Mouse (Mus musculus) G1E (cell line): ENCODE measurements around the gene Rhbdd1. TPM values are rescaled to one million over a fixed set of nuclear protein-coding genes. Genes with fewer than 3 reads are reported as not detected.
A peak's percentile ranks its signal among the peaks of the same experiment; 100 is the strongest.

Source experiments
- ATAC-seq: 2 replicates; pipeline ENCODE4 v1.8.0; 2016; ENCODE audit warnings: mild to moderate bottlenecking; ENCODE audit not compliant: insufficient number of reproducible peaks, poor library complexity, low FRiP score, severe bottlenecking; ENCODE audit errors: extremely low read depth
- DNase-seq: peaks from one replicate; pipeline ENCODE4 v3.0.0; 2012; ENCODE audit warnings: low spot score
- H3K27me3 ChIP-seq: 2 replicates; pipeline ENCODE4 v1.6.1; 2012; ENCODE audit warnings: mild to moderate bottlenecking, low read length, inconsistent platforms; ENCODE audit not compliant: insufficient read depth
- H3K36me3 ChIP-seq: replicated peaks from 2 replicates; pipeline ENCODE3; 2012; ENCODE audit warnings: mild to moderate bottlenecking, inconsistent platforms
- H3K4me1 ChIP-seq: 2 replicates; pipeline ENCODE4 v1.6.1; 2012; ENCODE audit warnings: low read depth, low read length, inconsistent platforms, mixed read lengths; ENCODE audit not compliant: insufficient read depth
- H3K4me3 ChIP-seq: 2 replicates; pipeline ENCODE4 v1.5.1; 2012; ENCODE audit warnings: low read depth, mild to moderate bottlenecking, inconsistent platforms, low read length, moderate library complexity, mixed read lengths
- H3K9me3 ChIP-seq: replicated peaks from 2 replicates; pipeline ENCODE4 v1.6.1; 2012; ENCODE audit warnings: inconsistent platforms
- CTCF ChIP-seq: IDR thresholded peaks from 2 replicates; pipeline ENCODE4 v1.5.1; 2012; ENCODE audit warnings: low read depth, low read length, inconsistent platforms, mixed read lengths
- GATA1 ChIP-seq: IDR thresholded peaks from 2 replicates; pipeline ENCODE4 v1.6.1; 2012; ENCODE audit warnings: borderline replicate concordance, low read length, inconsistent platforms, mixed read lengths
- GATA2 ChIP-seq: IDR thresholded peaks from 2 replicates; pipeline ENCODE4 v1.6.1; 2012; ENCODE audit warnings: low read depth, low read length, inconsistent platforms, borderline replicate concordance
- POLR2AphosphoS5 ChIP-seq: IDR thresholded peaks from 2 replicates; pipeline ENCODE4 v1.6.1; 2012; ENCODE audit warnings: low read depth, low read length, inconsistent platforms; ENCODE audit not compliant: insufficient replicate concordance
- TAL1 ChIP-seq: conservative IDR thresholded peaks from 2 replicates; pipeline ENCODE4 v1.6.1; 2012; ENCODE audit warnings: low read depth, low read length, inconsistent platforms, mixed read lengths
- polyA plus RNA-seq: library from polyadenylated mRNA; stranded (reverse); fragments of >175 nt; gene quantifications from 2 replicates; pipeline ENCODE4 v1.2.3, GENCODE M21; 2012
- total RNA-seq, 2 experiments: library from RNA; stranded (forward) in 1 of 2; stranded (reverse) in 1 of 2; fragments of 200-1000 nt in 1 of 2; fragments of >200 nt in 1 of 2; fragmentation: Nextera tagmentation in 1 of 2; gene quantifications; 2 replicates each; pipeline ENCODE4 v1.2.3; 2014 to 2017

The Rhbdd1 gene
- total and polyA plus RNA-seq, 3 experiments: 2.8 to 60.2 (median 41.8) TPM

DNA sequence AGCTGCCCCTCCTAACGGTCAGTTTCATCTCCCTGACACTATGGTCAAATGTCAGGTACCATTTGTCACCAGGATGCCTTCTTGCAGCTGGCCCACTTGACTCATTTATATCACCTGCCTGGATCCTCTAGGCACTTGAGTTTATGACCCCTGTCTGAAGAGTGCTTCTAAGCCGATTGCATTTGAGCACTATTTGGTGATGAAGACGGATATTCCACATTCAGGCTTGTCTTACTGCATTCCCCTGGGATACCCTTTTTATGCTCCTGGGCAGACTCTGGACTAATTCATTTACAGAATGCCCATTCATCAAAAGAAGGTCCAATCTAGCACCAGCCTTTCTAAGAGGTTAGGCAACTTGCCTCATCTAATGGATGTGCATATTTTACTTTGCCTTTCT, 11.8 kb upstream of the Rhbdd1 start:
- Histone ChIP-seq H3K9me3 (no peaks in the 10 kb centered on the region), H3K4me3 (no peak overlapping the region), H3K27me3 (peaks cover 9% of the 10 kb centered on the region), H3K36me3 (no peaks in the 10 kb centered on the region), H3K4me1 (no peaks in the 10 kb centered on the region)
- ATAC-seq: no peak
- TF ChIP-seq GATA1: no peak
- no peak for TF ChIP-seq TAL1
- no peak for DNase-seq

DNA sequence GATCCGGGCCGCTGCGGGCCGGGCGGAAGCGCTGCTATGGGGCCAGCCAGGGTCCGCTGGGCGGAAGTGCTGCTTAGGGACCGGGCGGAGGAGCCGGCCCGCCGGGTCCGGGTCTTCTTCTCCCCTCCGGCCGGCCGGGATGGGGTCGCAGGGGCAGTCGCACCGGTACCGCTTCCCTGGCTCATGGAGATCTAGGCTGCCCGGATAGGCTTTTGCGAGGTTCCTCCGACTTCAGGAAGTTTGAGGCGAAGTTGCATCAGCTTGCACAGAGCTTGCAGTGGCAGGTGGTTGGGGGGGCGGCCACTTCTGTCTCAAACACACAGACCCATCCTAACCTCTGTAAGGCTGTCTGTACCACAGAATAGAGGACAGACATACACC, 484 bp downstream of the Rhbdd1 start:
- peaks cover 25% of the 10 kb centered on the region for H3K36me3 ChIP-seq
- no peaks in the 10 kb centered on the region; the same call in 1 of the 2 replicates for H3K27me3 ChIP-seq
- ATAC-seq (0 out of 2 replicates have a peak, but pooled peaks have one; percentile 16), DNase-seq (no peak)
- no peak for TF ChIP-seq CTCF
- TF ChIP-seq TAL1: no peak
- no peak for TF ChIP-seq GATA2
- no peak for TF ChIP-seq POLR2AphosphoS5
- TF ChIP-seq GATA1: no peak
- peak overlapping the region; percentile 79 for H3K4me3 ChIP-seq
- H3K4me1 ChIP-seq: peaks cover 31% of the 10 kb centered on the region
- H3K9me3 ChIP-seq: no peaks in the 10 kb centered on the region

DNA sequence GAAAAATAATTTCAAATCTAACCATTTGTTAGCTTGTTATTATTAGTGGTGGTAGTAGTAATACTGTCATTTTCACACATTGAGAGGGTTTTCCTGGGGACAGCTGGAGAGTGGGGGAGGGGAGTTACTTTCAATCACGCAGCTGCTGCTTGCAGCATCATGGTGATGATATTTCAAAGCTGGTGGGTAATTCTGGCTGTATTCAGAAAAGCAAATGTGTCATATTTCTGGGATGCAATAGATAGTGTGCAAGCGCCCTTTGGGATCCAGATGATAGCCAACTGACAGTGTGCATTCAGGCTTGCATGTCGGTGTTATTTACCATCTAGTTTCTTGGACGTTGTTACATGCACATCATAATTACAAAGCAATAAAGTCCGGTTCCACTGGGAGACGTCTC, 4.2 kb downstream of the Rhbdd1 start:
- no peak for ATAC-seq

DNA sequence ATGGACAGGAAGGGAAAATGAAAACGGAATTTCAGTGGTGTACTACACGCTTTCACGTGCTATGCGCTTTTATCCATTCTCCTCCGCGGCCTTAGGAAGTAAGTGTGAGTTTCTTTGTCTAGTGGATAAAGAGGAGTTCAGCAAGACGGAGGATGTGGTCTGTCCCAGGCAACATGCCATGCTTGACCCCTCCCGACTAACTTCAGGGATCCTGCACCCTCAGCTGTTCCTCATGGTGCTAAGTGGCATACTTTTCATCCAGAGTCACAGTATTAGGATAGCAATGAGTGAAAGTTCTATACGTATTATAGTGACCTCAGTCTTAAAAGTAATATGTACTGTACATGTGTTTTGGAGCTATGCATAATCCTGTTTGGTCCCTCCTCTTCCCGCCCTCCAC, 4.6 kb downstream of the Rhbdd1 start:
- H3K36me3 ChIP-seq: peaks cover 50% of the 10 kb centered on the region
- no peaks in the 10 kb centered on the region for H3K9me3 ChIP-seq
- DNase-seq (no peak), ATAC-seq (no peak)
- H3K4me1 ChIP-seq: peaks cover 31% of the 10 kb centered on the region
- no peak for TF ChIP-seq GATA1
- TF ChIP-seq POLR2AphosphoS5: no peak
- no peak for TF ChIP-seq GATA2
- no peak for TF ChIP-seq TAL1
- TF ChIP-seq CTCF: no peak
- no peaks in the 10 kb centered on the region for H3K27me3 ChIP-seq
- no peak overlapping the region for H3K4me3 ChIP-seq

More for the DNA sequence above, 4.2 kb downstream of the Rhbdd1 start:
- DNase-seq: no peak
- peaks cover 33% of the 10 kb centered on the region for H3K4me1 ChIP-seq
- no peak for TF ChIP-seq GATA1
- TF ChIP-seq TAL1: no peak
- no peak for TF ChIP-seq GATA2
- TF ChIP-seq POLR2AphosphoS5: no peak
- TF ChIP-seq CTCF: no peak
- no peaks in the 10 kb centered on the region for H3K27me3 ChIP-seq
- H3K9me3 ChIP-seq: no peaks in the 10 kb centered on the region
- peaks cover 48% of the 10 kb centered on the region for H3K36me3 ChIP-seq
- no peak overlapping the region for H3K4me3 ChIP-seq

DNA sequence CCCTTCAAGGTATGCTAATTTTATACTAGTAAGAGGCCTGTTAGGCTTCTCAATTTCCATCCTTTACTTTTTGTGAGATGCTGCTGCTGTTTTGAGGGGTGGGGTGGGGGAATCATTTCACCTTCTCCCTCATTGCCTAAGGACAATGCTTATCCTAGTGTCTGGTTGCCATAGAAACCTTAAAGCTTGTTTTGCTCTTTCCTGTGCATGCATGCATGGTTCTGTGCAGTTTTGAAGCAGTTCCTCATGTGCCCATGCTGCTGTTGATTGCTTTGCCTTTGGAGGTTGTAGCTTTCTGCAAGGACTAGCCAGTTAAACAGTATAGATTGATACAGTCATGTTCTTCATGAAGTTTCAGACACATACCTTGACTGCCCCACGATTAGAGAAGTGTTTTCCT, 5.2 kb downstream of the Rhbdd1 start:
- H3K4me3 ChIP-seq: no peak overlapping the region
- no peaks in the 10 kb centered on the region for H3K27me3 ChIP-seq
- H3K36me3 ChIP-seq: peaks cover 54% of the 10 kb centered on the region
- H3K4me1 ChIP-seq: peaks cover 28% of the 10 kb centered on the region
- DNase-seq (no peak), ATAC-seq (no peak)
- no peak for TF ChIP-seq CTCF
- no peak for TF ChIP-seq TAL1
- no peak for TF ChIP-seq GATA1
- no peak for TF ChIP-seq POLR2AphosphoS5
- TF ChIP-seq GATA2: no peak
- H3K9me3 ChIP-seq: no peaks in the 10 kb centered on the region

DNA sequence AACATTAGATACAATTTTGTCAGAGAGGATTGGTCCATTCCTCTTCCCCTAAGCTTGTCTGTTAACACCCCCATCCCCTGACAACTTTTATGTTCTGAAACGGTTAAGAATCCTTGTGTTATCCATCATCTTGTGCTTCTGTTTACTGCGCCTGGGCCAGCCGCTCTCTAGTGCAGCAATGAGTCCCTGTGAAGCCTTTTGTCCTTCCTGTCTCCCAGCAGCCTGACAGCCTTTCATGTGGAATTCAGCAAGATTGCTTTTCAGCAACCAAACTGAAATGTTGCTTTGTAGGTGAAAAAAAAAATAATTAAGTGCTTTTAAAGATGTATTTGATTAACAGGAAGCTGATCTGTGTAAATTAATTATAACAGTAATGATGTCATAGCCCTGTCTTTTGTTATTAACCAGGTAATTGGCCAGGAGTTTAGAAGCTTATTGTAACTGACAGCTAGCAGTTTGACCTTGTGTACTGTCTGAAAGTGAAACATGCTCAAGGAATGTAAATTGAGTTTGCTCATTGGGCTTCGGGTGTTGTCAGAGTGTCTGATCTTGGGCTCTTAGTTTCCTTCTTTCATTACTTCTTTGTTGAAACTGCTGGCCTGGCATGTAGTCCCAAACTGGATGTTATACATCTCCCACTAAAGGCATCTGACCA, 8.0 kb downstream of the Rhbdd1 start:
- H3K9me3 ChIP-seq: no peaks in the 10 kb centered on the region
- TF ChIP-seq GATA1: no peak
- no peak for TF ChIP-seq CTCF
- TF ChIP-seq TAL1: no peak
- TF ChIP-seq POLR2AphosphoS5: no peak
- no peak for ATAC-seq
- peaks cover 64% of the 10 kb centered on the region for H3K36me3 ChIP-seq
- no peak for DNase-seq
- H3K4me1 ChIP-seq: peaks cover 14% of the 10 kb centered on the region
- no peaks in the 10 kb centered on the region for H3K27me3 ChIP-seq
- H3K4me3 ChIP-seq: no peak overlapping the region

DNA sequence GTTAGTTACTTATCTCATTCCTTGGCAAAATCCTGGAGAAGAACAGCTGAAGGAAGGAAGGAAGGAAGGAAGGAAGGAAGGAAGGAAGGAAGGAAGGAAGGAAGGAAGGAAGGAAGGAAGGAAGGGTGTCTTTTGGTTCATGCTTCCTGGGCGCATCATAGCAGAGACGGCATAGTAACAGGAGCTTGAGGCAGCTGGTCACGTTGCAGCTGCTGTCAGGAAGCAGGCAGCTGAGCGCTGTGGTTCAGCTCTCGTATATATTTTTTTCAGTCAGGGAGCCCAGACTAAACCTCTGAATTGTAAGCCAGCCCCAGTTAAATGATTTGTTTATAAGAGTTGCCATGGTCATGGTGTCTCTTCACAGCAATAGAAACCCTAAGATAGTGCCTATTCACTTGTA, 9.9 kb downstream of the Rhbdd1 start:
- peaks cover 4% of the 10 kb centered on the region; the same call in 1 of the 2 replicates for H3K4me1 ChIP-seq
- no peaks in the 10 kb centered on the region for H3K9me3 ChIP-seq
- no peak for ATAC-seq
- H3K4me3 ChIP-seq: no peak overlapping the region
- H3K27me3 ChIP-seq: no peaks in the 10 kb centered on the region
- no peak for DNase-seq
- TF ChIP-seq CTCF (no peak), GATA2 (no peak), GATA1 (no peak), TAL1 (no peak), POLR2AphosphoS5 (no peak)
- H3K36me3 ChIP-seq: peaks cover 60% of the 10 kb centered on the region
